Mouse (Mus musculus): ENCODE data around the gene Bach1.

GRCm38 (mm10) chr16:87678667-87679066 lies 20.1 kb upstream of the Bach1 start:
- TF ChIP-seq CTCF (IDR thresholded peaks at IDR 0.05; ENCODE audit: insufficient read depth, low read length) (no peak), POLR2A (IDR thresholded peaks at IDR 0.05; ENCODE audit: borderline replicate concordance, extremely low read depth, low read depth, low read length) (no peak)
